ENCODE assay signal across 8 mouse cellular contexts in the genomic region with DNA sequence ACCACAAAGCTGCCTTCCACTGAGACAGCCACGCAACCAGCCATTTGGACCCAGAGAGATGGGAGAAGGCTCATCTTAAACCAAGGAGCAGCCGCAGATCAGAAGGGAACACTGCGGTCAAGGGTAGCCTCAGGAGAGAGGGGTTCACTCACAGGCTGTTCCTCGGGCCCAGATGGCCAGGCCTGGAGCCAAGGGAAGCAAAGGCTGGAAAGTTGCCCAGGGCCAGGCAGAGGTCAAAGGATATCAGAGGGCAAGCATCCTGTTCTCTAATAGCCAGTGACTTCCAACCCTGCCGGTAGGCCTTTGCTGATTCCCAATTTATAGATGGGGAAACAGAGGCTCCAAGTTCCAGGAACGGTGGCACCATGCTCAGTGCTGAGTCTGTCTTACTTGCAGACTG. TPM values are rescaled to one million over a fixed set of nuclear protein-coding genes. Genes with fewer than 3 reads are reported as not detected.
A peak's percentile ranks its signal among the peaks of the same experiment; 100 is the strongest.
DNase-seq lines count a peak whose midpoint lies in the region; ATAC-seq lines count a peak whose summit lies in the region.
"Had no signal": no experiment of that assay in that cellular context is flagged by ENCODE, and none has a peak within 500 bp of the region (broad histone marks: within the 10 kb centered on the region; RNA-seq: fewer than 3 reads in every experiment).

No protein-coding gene starts in this region.

- 67% methylated on average over 6 of the region's 6 CpGs for WGBS in embryonic facial prominence, embryonic 14.5 days
- 65% methylated on average over 6 of the region's 6 CpGs for WGBS in intestine, embryonic 14.5 days
- WGBS in lung, embryonic 16.5 days, result 50% methylated on average over 6 of the region's 6 CpGs
- 85% methylated on average over 6 of the region's 6 CpGs for WGBS in hindbrain, embryonic 14.5 days

- peak overlapping the region; percentile 95 for H3K27ac ChIP-seq in brown adipose tissue, adult 24 weeks (replicated peaks; ENCODE audit: low read depth, low read length)
- H3K27ac ChIP-seq in embryonic facial prominence, embryonic 14.5 days (replicated peaks; ENCODE audit: low read depth, low read length), result peak overlapping the region; percentile 76
- H3K27ac ChIP-seq in intestine, embryonic 14.5 days (ENCODE audit: low read depth), result peak overlapping the region; percentile 78
- peak overlapping the region; percentile 92 for H3K27ac ChIP-seq in lung, embryonic 16.5 days (ENCODE audit: low read length)
- no peak overlapping the region for H3K27ac ChIP-seq in hindbrain, embryonic 14.5 days
- H3K27ac ChIP-seq: liver, embryonic 15.5 days had no signal

- no peak overlapping the region for H3K9ac ChIP-seq in embryonic facial prominence, embryonic 14.5 days (ENCODE audit: low read depth, low read length)
- no peak overlapping the region for H3K9ac ChIP-seq in intestine, embryonic 14.5 days (ENCODE audit: low read length)
- peak overlapping the region; percentile 48 for H3K9ac ChIP-seq in lung, embryonic 16.5 days (ENCODE audit: low read length)
- H3K9ac ChIP-seq in hindbrain, embryonic 14.5 days, result no peak overlapping the region
- H3K9ac ChIP-seq: liver, embryonic 15.5 days had no signal

- peak overlapping the region; percentile 25; the same call in 1 of the 2 replicates for H3K4me2 ChIP-seq in embryonic facial prominence, embryonic 14.5 days (ENCODE audit: low read depth, low read length)
- H3K4me2 ChIP-seq in intestine, embryonic 14.5 days (ENCODE audit: low read length), result peak overlapping the region; percentile 34
- H3K4me2 ChIP-seq in lung, embryonic 16.5 days (ENCODE audit: low read depth, low read length), result peak overlapping the region; percentile 40
- H3K4me2 ChIP-seq in hindbrain, embryonic 14.5 days (replicated peaks), result no peak overlapping the region
- H3K4me2 ChIP-seq: liver, embryonic 15.5 days had no signal

- no peak for ATAC-seq in embryonic facial prominence, embryonic 14.5 days (ENCODE audit: low read depth)
- no peak for ATAC-seq in intestine, embryonic 14.5 days (replicated peaks; ENCODE audit: low FRiP score, low TSS enrichment, low read depth)
- no peak for ATAC-seq in lung, embryonic 16.5 days (ENCODE audit: low read depth)
- ATAC-seq in hindbrain, embryonic 14.5 days (ENCODE audit: low FRiP score), result no peak
- ATAC-seq in granulocyte monocyte progenitor cell, adult 5-6 weeks (replicated peaks; ENCODE audit: poor library complexity, severe bottlenecking), result no peak

- H3K4me3 ChIP-seq in brown adipose tissue, adult 24 weeks (ENCODE audit: insufficient read depth, low read depth, low read length), result peak overlapping the region; percentile 39
- no peak overlapping the region for H3K4me3 ChIP-seq in embryonic facial prominence, embryonic 14.5 days (ENCODE audit: low read depth, low read length)
- H3K4me3 ChIP-seq in intestine, embryonic 14.5 days (ENCODE audit: low read depth, low read length), result no peak overlapping the region
- H3K4me3 ChIP-seq in lung, embryonic 16.5 days (ENCODE audit: low read length), result no peak overlapping the region
- H3K4me3 ChIP-seq in hindbrain, embryonic 14.5 days (replicated peaks; ENCODE audit: low read length), result no peak overlapping the region
- H3K4me3 ChIP-seq: liver, embryonic 15.5 days had no signal

- no peak for DNase-seq in embryonic facial prominence, embryonic 14.5 days (ENCODE audit: low spot score)
- no peak for DNase-seq in intestine, embryonic 14.5 days (ENCODE audit: low spot score)
- no peak for DNase-seq in hindbrain, embryonic 14.5 days (ENCODE audit: low spot score)
- no peak for DNase-seq in B cell, adult 2 months

- peaks cover 28% of the 10 kb centered on the region for H3K4me1 ChIP-seq in brown adipose tissue, adult 24 weeks (ENCODE audit: control insufficient read depth, insufficient read depth, insufficient read length, low read length)
- H3K4me1 ChIP-seq in embryonic facial prominence, embryonic 14.5 days (ENCODE audit: control insufficient read depth, insufficient read depth, low read length), result peaks cover 37% of the 10 kb centered on the region
- H3K4me1 ChIP-seq in intestine, embryonic 14.5 days (replicated peaks; ENCODE audit: control insufficient read depth, insufficient read depth, low read length), result peaks cover 49% of the 10 kb centered on the region
- peaks cover 76% of the 10 kb centered on the region for H3K4me1 ChIP-seq in lung, embryonic 16.5 days (replicated peaks; ENCODE audit: control insufficient read depth, insufficient read depth, low read length)
- H3K4me1 ChIP-seq in hindbrain, embryonic 14.5 days (replicated peaks; ENCODE audit: control insufficient read depth, insufficient read depth, low read length), result 0 out of 2 replicates have a peak, but pooled peaks cover 6% of the 10 kb centered on the region

- peaks cover 26% of the 10 kb centered on the region for H3K36me3 ChIP-seq in embryonic facial prominence, embryonic 14.5 days (ENCODE audit: control insufficient read depth, insufficient read depth, low read length)
- peaks cover 25% of the 10 kb centered on the region for H3K36me3 ChIP-seq in intestine, embryonic 14.5 days (ENCODE audit: control insufficient read depth, insufficient read depth, low read length)
- peaks cover 19% of the 10 kb centered on the region for H3K36me3 ChIP-seq in lung, embryonic 16.5 days (ENCODE audit: control insufficient read depth, insufficient read depth, low read length)
- peaks cover 26% of the 10 kb centered on the region for H3K36me3 ChIP-seq in hindbrain, embryonic 14.5 days (replicated peaks; ENCODE audit: control insufficient read depth, insufficient read depth)
- H3K36me3 ChIP-seq: liver, embryonic 15.5 days had no signal

- no peaks in the 10 kb centered on the region for H3K9me3 ChIP-seq in embryonic facial prominence, embryonic 14.5 days (ENCODE audit: control insufficient read depth, low read length)
- H3K9me3 ChIP-seq in intestine, embryonic 14.5 days (ENCODE audit: control insufficient read depth, low read length), result no peaks in the 10 kb centered on the region
- no peaks in the 10 kb centered on the region for H3K9me3 ChIP-seq in lung, embryonic 16.5 days (ENCODE audit: control insufficient read depth, low read length)
- no peaks in the 10 kb centered on the region for H3K9me3 ChIP-seq in hindbrain, embryonic 14.5 days (ENCODE audit: control insufficient read depth, low read length)
- H3K9me3 ChIP-seq: liver, embryonic 15.5 days had no signal

- H3K27me3 ChIP-seq in embryonic facial prominence, embryonic 14.5 days (replicated peaks; ENCODE audit: control insufficient read depth, insufficient read depth, low read length), result no peaks in the 10 kb centered on the region
- H3K27me3 ChIP-seq in intestine, embryonic 14.5 days (replicated peaks; ENCODE audit: control insufficient read depth, insufficient read depth, low read length), result no peaks in the 10 kb centered on the region
- no peaks in the 10 kb centered on the region for H3K27me3 ChIP-seq in lung, embryonic 16.5 days (ENCODE audit: control insufficient read depth, insufficient read depth, low read depth, low read length)
- no peaks in the 10 kb centered on the region for H3K27me3 ChIP-seq in hindbrain, embryonic 14.5 days (ENCODE audit: control insufficient read depth, insufficient read depth, low read length)

RNA-seq across cellular contexts. Expression of a gene that starts 9.0 kb away (rescaled TPM):
- 24.9 and 31.0 TPM in 2 replicates for polyA plus RNA-seq in brown adipose tissue, adult 24 weeks (2012; ENCODE audit: insufficient read depth, insufficient read length, missing spikeins)
- 107 and 116 TPM in 2 replicates for polyA plus RNA-seq in embryonic facial prominence, embryonic 14.5 days (2014; fragmentation: Nextera tagmentation; extraction: Ambion mirVana)
- 93.4 and 106 TPM in 2 replicates for polyA plus RNA-seq in intestine, embryonic 14.5 days (2014; fragmentation: Nextera tagmentation; extraction: Ambion mirVana)
- polyA plus RNA-seq in lung, embryonic 16.5 days (2015; fragmentation: Nextera tagmentation; extraction: Ambion mirVana), result 165 and 167 TPM in 2 replicates
- 59.6 and 60.2 TPM in 2 replicates for polyA plus RNA-seq in hindbrain, embryonic 14.5 days (2014; fragmentation: Nextera tagmentation; extraction: Ambion mirVana)
- total RNA-seq in granulocyte monocyte progenitor cell, adult 5-6 weeks (2014; fragmentation: Nextera tagmentation), result 4.8 and 6.7 TPM in 2 replicates
- 1.4 and 4.2 TPM in 2 replicates for total RNA-seq in granulocyte monocyte progenitor cell, adult 5-6 weeks (2017)

RNA-seq across cellular contexts. Expression of a gene that starts 26.0 kb away (rescaled TPM):
- 5.7 and 9.8 TPM in 2 replicates for polyA plus RNA-seq in brown adipose tissue, adult 24 weeks (2012; ENCODE audit: insufficient read depth, insufficient read length, missing spikeins)
- polyA plus RNA-seq in embryonic facial prominence, embryonic 14.5 days (2014; fragmentation: Nextera tagmentation; extraction: Ambion mirVana), result 92.8 and 100 TPM in 2 replicates
- 54.8 and 55.3 TPM in 2 replicates for polyA plus RNA-seq in intestine, embryonic 14.5 days (2014; fragmentation: Nextera tagmentation; extraction: Ambion mirVana)
- polyA plus RNA-seq in lung, embryonic 16.5 days (2015; fragmentation: Nextera tagmentation; extraction: Ambion mirVana), result 68.3 and 68.8 TPM in 2 replicates
- polyA plus RNA-seq in hindbrain, embryonic 14.5 days (2014; fragmentation: Nextera tagmentation; extraction: Ambion mirVana), result 19.1 and 20.4 TPM in 2 replicates
- total RNA-seq in granulocyte monocyte progenitor cell, adult 5-6 weeks (2014; fragmentation: Nextera tagmentation), result not detected in 2 replicates
- 0.26 TPM in 1 of 2 replicates, not detected in the other for total RNA-seq in granulocyte monocyte progenitor cell, adult 5-6 weeks (2017)

RNA-seq across cellular contexts. Expression of a gene that starts 26.9 kb away (rescaled TPM):
- polyA plus RNA-seq in brown adipose tissue, adult 24 weeks (2012; ENCODE audit: insufficient read depth, insufficient read length, missing spikeins), result 1.7 and 3.3 TPM in 2 replicates
- 208 TPM in 2 replicates for polyA plus RNA-seq in embryonic facial prominence, embryonic 14.5 days (2014; fragmentation: Nextera tagmentation; extraction: Ambion mirVana)
- 86.2 and 89.7 TPM in 2 replicates for polyA plus RNA-seq in intestine, embryonic 14.5 days (2014; fragmentation: Nextera tagmentation; extraction: Ambion mirVana)
- polyA plus RNA-seq in lung, embryonic 16.5 days (2015; fragmentation: Nextera tagmentation; extraction: Ambion mirVana), result 148 and 152 TPM in 2 replicates
- polyA plus RNA-seq in hindbrain, embryonic 14.5 days (2014; fragmentation: Nextera tagmentation; extraction: Ambion mirVana), result 22.7 and 24.7 TPM in 2 replicates
- not detected in 2 replicates for total RNA-seq in granulocyte monocyte progenitor cell, adult 5-6 weeks (2014; fragmentation: Nextera tagmentation)
- not detected in 2 replicates for total RNA-seq in granulocyte monocyte progenitor cell, adult 5-6 weeks (2017)

RNA-seq across cellular contexts. Expression of a gene that starts 32.7 kb away (rescaled TPM):
- polyA plus RNA-seq in brown adipose tissue, adult 24 weeks (2012; ENCODE audit: insufficient read depth, insufficient read length, missing spikeins), result not detected in 2 replicates
- 3.2 and 4.4 TPM in 2 replicates for polyA plus RNA-seq in embryonic facial prominence, embryonic 14.5 days (2014; fragmentation: Nextera tagmentation; extraction: Ambion mirVana)
- polyA plus RNA-seq in intestine, embryonic 14.5 days (2014; fragmentation: Nextera tagmentation; extraction: Ambion mirVana), result 10.2 and 11.1 TPM in 2 replicates
- polyA plus RNA-seq in lung, embryonic 16.5 days (2015; fragmentation: Nextera tagmentation; extraction: Ambion mirVana), result 19.2 and 19.7 TPM in 2 replicates
- polyA plus RNA-seq in hindbrain, embryonic 14.5 days (2014; fragmentation: Nextera tagmentation; extraction: Ambion mirVana), result 105 and 137 TPM in 2 replicates
- not detected in 2 replicates for total RNA-seq in granulocyte monocyte progenitor cell, adult 5-6 weeks (2014; fragmentation: Nextera tagmentation)
- total RNA-seq in granulocyte monocyte progenitor cell, adult 5-6 weeks (2017), result not detected in 2 replicates

RNA-seq across cellular contexts. Expression of a gene that starts 53.0 kb away (rescaled TPM):
- polyA plus RNA-seq in brown adipose tissue, adult 24 weeks (2012; ENCODE audit: insufficient read depth, insufficient read length, missing spikeins), result 14.7 and 16.3 TPM in 2 replicates
- 108 and 127 TPM in 2 replicates for polyA plus RNA-seq in embryonic facial prominence, embryonic 14.5 days (2014; fragmentation: Nextera tagmentation; extraction: Ambion mirVana)
- polyA plus RNA-seq in intestine, embryonic 14.5 days (2014; fragmentation: Nextera tagmentation; extraction: Ambion mirVana), result 117 and 126 TPM in 2 replicates
- polyA plus RNA-seq in lung, embryonic 16.5 days (2015; fragmentation: Nextera tagmentation; extraction: Ambion mirVana), result 126 and 129 TPM in 2 replicates
- polyA plus RNA-seq in hindbrain, embryonic 14.5 days (2014; fragmentation: Nextera tagmentation; extraction: Ambion mirVana), result 98.5 and 101 TPM in 2 replicates
- total RNA-seq in granulocyte monocyte progenitor cell, adult 5-6 weeks (2014; fragmentation: Nextera tagmentation), result 46.9 and 50.7 TPM in 2 replicates
- 23.3 and 31.3 TPM in 2 replicates for total RNA-seq in granulocyte monocyte progenitor cell, adult 5-6 weeks (2017)
